Mouse (Mus musculus) bone marrow, adult 2 months (tissue): ENCODE data around the gene Adcy7.

ENCODE experiments used
- CTCF ChIP-seq: fragments of 200-500 bp; IDR thresholded peaks from 2 replicates; pipeline ENCODE4 v1.5.1; 2011; ENCODE audit warnings: low read length, control low read depth; ENCODE audit not compliant: control insufficient read depth, insufficient read depth
- POLR2A ChIP-seq: fragments of 200-500 bp; IDR thresholded peaks from 2 replicates; pipeline ENCODE4 v1.6.1; 2011; ENCODE audit warnings: low read depth, mild to moderate bottlenecking, control low read depth, low read length, borderline replicate concordance; ENCODE audit not compliant: control insufficient read depth

GRCm38 (mm10) chr8:88284738-88285137 lies 12.5 kb downstream of the Adcy7 start:
- TF ChIP-seq CTCF (no peak), POLR2A (no peak)
